In the genomic region with DNA sequence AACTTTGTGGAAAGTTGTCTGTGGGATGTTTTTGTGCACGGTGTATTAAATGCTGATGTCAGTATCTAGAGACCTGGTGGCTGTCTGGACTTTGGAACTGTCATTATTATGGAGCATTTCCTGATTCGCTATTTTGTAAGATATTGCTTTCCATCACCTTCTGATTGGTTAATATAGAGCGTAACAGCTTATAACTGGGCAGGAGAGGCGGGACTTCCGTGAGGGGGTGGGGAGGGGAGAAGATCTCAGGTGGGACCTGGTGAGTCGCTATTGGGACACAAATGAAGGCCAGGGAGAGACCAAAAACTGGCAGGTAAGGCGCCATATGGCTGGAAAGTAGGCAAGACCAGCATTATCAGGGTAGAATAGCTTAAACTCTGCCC, we compare ENCODE assay signal across 9 mouse cellular contexts. TPM values are rescaled to one million over a fixed set of nuclear protein-coding genes. Genes with fewer than 3 reads are reported as not detected.
A peak's percentile ranks its signal among the peaks of the same experiment; 100 is the strongest.
DNase-seq lines count a peak whose midpoint lies in the region; ATAC-seq and TF ChIP-seq lines count a peak whose summit lies in the region.
"Had no signal": no experiment of that assay in that cellular context is flagged by ENCODE, and none has a peak within 500 bp of the region (broad histone marks: within the 10 kb centered on the region; RNA-seq: fewer than 3 reads in every experiment).

No protein-coding gene starts in this region.

- peak overlapping the region; percentile 50 for H3K4me2 ChIP-seq in hindbrain, postnatal 0 days (ENCODE audit: low read depth, low read length)
- peak overlapping the region; percentile 36 for H3K4me2 ChIP-seq in liver, embryonic 16.5 days (ENCODE audit: low read depth, low read length)

- H3K36me3 ChIP-seq in hindbrain, postnatal 0 days (ENCODE audit: insufficient read depth, low read length), result no peaks in the 10 kb centered on the region
- H3K36me3 ChIP-seq in liver, embryonic 16.5 days (ENCODE audit: control insufficient read depth, insufficient read depth), result no peaks in the 10 kb centered on the region

- no peak for TF ChIP-seq CTCF in brain, embryonic 14.5 days (IDR thresholded peaks at IDR 0.05; ENCODE audit: borderline replicate concordance, extremely low read depth, insufficient read depth, insufficient read length)
- TF ChIP-seq CTCF in hindbrain, postnatal 0 days (IDR thresholded peaks at IDR 0.05; ENCODE audit: low read depth), result no peak

- no peaks in the 10 kb centered on the region for H3K27me3 ChIP-seq in hindbrain, postnatal 0 days (ENCODE audit: insufficient read depth, low read length)
- no peaks in the 10 kb centered on the region for H3K27me3 ChIP-seq in liver, embryonic 16.5 days (ENCODE audit: control insufficient read depth, insufficient read depth, low read depth, low read length)

- TF ChIP-seq POLR2A in brain, embryonic 14.5 days (IDR thresholded peaks at IDR 0.05; ENCODE audit: borderline replicate concordance, extremely low read depth, insufficient read depth, insufficient read length, poor library complexity, severe bottlenecking), result no peak

- H3K4me1 ChIP-seq in hindbrain, postnatal 0 days (ENCODE audit: insufficient read depth, low read length), result peaks cover 10% of the 10 kb centered on the region
- peaks cover 19% of the 10 kb centered on the region for H3K4me1 ChIP-seq in liver, embryonic 16.5 days (ENCODE audit: control insufficient read depth, low read depth, low read length)

- no peak overlapping the region for H3K27ac ChIP-seq in hindbrain, postnatal 0 days
- H3K27ac ChIP-seq in liver, embryonic 16.5 days (ENCODE audit: low read length), result peak overlapping the region; percentile 72

- H3K9me3 ChIP-seq in hindbrain, postnatal 0 days (ENCODE audit: low read length), result no peaks in the 10 kb centered on the region
- no peaks in the 10 kb centered on the region for H3K9me3 ChIP-seq in liver, embryonic 16.5 days (replicated peaks; ENCODE audit: control insufficient read depth, low read length)

- intact Hi-C loops in left cerebral cortex, postnatal 4 days (cut with DNase I), result no loop called here

- DNase-seq in frontal cortex, postnatal 10 days (ENCODE audit: low spot score in 2 of 2), result no peak
- peak; percentile 62 for DNase-seq in brain, embryonic 14.5 days (ENCODE audit: low read depth)
- DNase-seq in hindbrain, postnatal 0 days (ENCODE audit: low spot score), result peak; percentile 28
- no peak for DNase-seq in adrenal gland, adult 18-20 months (ENCODE audit: low spot score in 2 of 2)
- DNase-seq in urinary bladder, postnatal 25 days (ENCODE audit: low spot score), result no peak
- no peak for DNase-seq in left cerebral cortex, postnatal 4 days

- 0 out of 2 replicates have a peak, but pooled peaks have one; percentile 10 for ATAC-seq in frontal cortex, adult (ENCODE audit: low TSS enrichment)
- ATAC-seq in hindbrain, postnatal 0 days, result peak; percentile 36
- peak; percentile 64 for ATAC-seq in liver, embryonic 16.5 days (ENCODE audit: low read depth)

- H3K4me3 ChIP-seq in hindbrain, postnatal 0 days (ENCODE audit: low read length), result peak overlapping the region; percentile 18
- peak overlapping the region; percentile 26 for H3K4me3 ChIP-seq in liver, embryonic 16.5 days (ENCODE audit: low read depth, low read length)

- 52% methylated on average over 7 of the region's 7 CpGs for WGBS in hindbrain, postnatal 0 days
- WGBS in liver, embryonic 16.5 days (ENCODE audit: insufficient replicate concordance), result 46% methylated on average over 7 of the region's 7 CpGs

- no peak overlapping the region for H3K9ac ChIP-seq in hindbrain, postnatal 0 days (replicated peaks; ENCODE audit: low read length)
- no peak overlapping the region for H3K9ac ChIP-seq in liver, embryonic 16.5 days (ENCODE audit: low read depth, low read length)

RNA-seq across cellular contexts. Expression of a gene that starts 7.8 kb away (rescaled TPM):
- polyA plus RNA-seq in brain, embryonic 14.5 days (2012; rRNA removed), result 0.34 and 0.49 TPM in 2 replicates
- total RNA-seq in hindbrain, postnatal 0 days (2014; rRNA removed), result not detected in 2 replicates
- 0.54 TPM in 1 of 2 replicates, not detected in the other for polyA plus RNA-seq in hindbrain, postnatal 0 days (2015; fragmentation: Nextera tagmentation; extraction: Ambion mirVana)
- not detected in 2 replicates for polyA plus RNA-seq in liver, embryonic 16.5 days (2015; fragmentation: Nextera tagmentation; extraction: Ambion mirVana)
- not detected for total RNA-seq in adrenal gland, adult 18-20 months (2021)
- total RNA-seq in left cerebral cortex, postnatal 4 days (2021), result not detected
- total RNA-seq: hematopoietic stem cell, adult 5-6 weeks had no signal

Comparison
In these comparisons a context has a peak if more than half of its experiments do, and no peak if none do; other contexts are left out.
1. ATAC-seq: peak in every context shown above with its lines; median percentile 64 in liver, embryonic 16.5 days; 36 in hindbrain, postnatal 0 days; 10 in frontal cortex, adult.
2. DNase-seq: peak in brain, embryonic 14.5 days (single experiment) and hindbrain, postnatal 0 days (single experiment); none in frontal cortex, postnatal 10 days (0 of 2), adrenal gland, adult 18-20 months (0 of 2), urinary bladder, postnatal 25 days (single experiment) and left cerebral cortex, postnatal 4 days (single experiment).